Mouse (Mus musculus) midbrain, embryonic 13.5 days (tissue): ENCODE data around the gene C8g. TPM values are rescaled to one million over a fixed set of nuclear protein-coding genes. Genes with fewer than 3 reads are reported as not detected.

Experiments used
- ATAC-seq: fragments of 200-750 bp; cut with Nextera tagmentation; 2 replicates; pipeline ENCODE4 v1.8.0; 2017; ENCODE audit warnings: mild to moderate bottlenecking, moderate TSS enrichment, moderate library complexity
- H3K27ac ChIP-seq: fragments of 300-500 bp; sonication (generic); 2 replicates; pipeline ENCODE4 v1.5.1; 2015; ENCODE audit warnings: inconsistent platforms, mild to moderate bottlenecking, moderate library complexity
- H3K27me3 ChIP-seq: fragments of 300-500 bp; sonication (generic); 2 replicates; pipeline ENCODE4 v1.6.1; 2015; ENCODE audit warnings: mild to moderate bottlenecking, inconsistent platforms
- H3K36me3 ChIP-seq: fragments of 300-500 bp; sonication (generic); 2 replicates; pipeline ENCODE4 v1.6.1; 2015; ENCODE audit warnings: mild to moderate bottlenecking, inconsistent platforms
- H3K4me1 ChIP-seq: fragments of 300-500 bp; sonication (generic); replicated peaks from 2 replicates; pipeline ENCODE4 v1.6.1; 2015; ENCODE audit warnings: inconsistent platforms
- H3K4me2 ChIP-seq: fragments of 300-500 bp; sonication (generic); replicated peaks from 2 replicates; pipeline ENCODE4 v1.6.1; 2015; ENCODE audit warnings: moderate library complexity, mild to moderate bottlenecking, inconsistent platforms
- H3K4me3 ChIP-seq: fragments of 300-500 bp; sonication (generic); replicated peaks from 2 replicates; pipeline ENCODE4 v1.5.1; 2015; ENCODE audit warnings: mild to moderate bottlenecking, inconsistent platforms
- H3K9ac ChIP-seq: fragments of 300-500 bp; sonication (generic); replicated peaks from 2 replicates; pipeline ENCODE4 v1.6.1; 2015; ENCODE audit warnings: mild to moderate bottlenecking, inconsistent platforms
- H3K9me3 ChIP-seq: fragments of 300-500 bp; sonication (generic); 2 replicates; pipeline ENCODE4 v1.6.1; 2016; ENCODE audit warnings: mild to moderate bottlenecking, inconsistent platforms
- WGBS: fragments of 180-500 bp; shearing (Covaris S2); methylation state at CpG from one replicate; pipeline ENCODE4 v1.1.7; 2015; 5-methylcytosine and 5-hydroxymethylcytosine counted together
- polyA plus RNA-seq: library from polyadenylated mRNA; unstranded; fragments of >200 nt; fragmentation: Nextera tagmentation; extraction: Ambion mirVana; gene quantifications from 2 replicates; pipeline ENCODE4 v1.2.1, GENCODE M21; 2015

C8g gene
- polyA plus RNA-seq, 1 experiment from 2014 or later, result 5.6 TPM

- H3K36me3 ChIP-seq, result no peaks in the 10 kb centered on the region
- H3K4me2 ChIP-seq, result no peak overlapping the region
- WGBS, result 93% methylated on average over 8 of the region's 8 CpGs
Measured at GRCm38 (mm10) chr2:25477541-25477940, 24.0 kb downstream of the C8g start.

GRCm38 (mm10) chr2:25472550-25472949, 29.0 kb downstream of the C8g start:
- H3K9ac ChIP-seq, result no peak overlapping the region
- no peak overlapping the region for H3K4me3 ChIP-seq
- no peaks in the 10 kb centered on the region for H3K9me3 ChIP-seq
- no peaks in the 10 kb centered on the region for H3K36me3 ChIP-seq
- no peak overlapping the region for H3K27ac ChIP-seq
- H3K4me2 ChIP-seq, result no peak overlapping the region
- H3K4me1 ChIP-seq, result peaks cover 16% of the 10 kb centered on the region
- no peak for ATAC-seq
- WGBS, result 70% methylated on average over 2 of the region's 2 CpGs
- no peaks in the 10 kb centered on the region for H3K27me3 ChIP-seq

More at GRCm38 (mm10) chr2:25477541-25477940, 24.0 kb downstream of the C8g start:
- H3K9me3 ChIP-seq, result no peaks in the 10 kb centered on the region
- no peak overlapping the region for H3K27ac ChIP-seq
- no peak overlapping the region for H3K9ac ChIP-seq
- H3K4me1 ChIP-seq, result no peaks in the 10 kb centered on the region
- H3K4me3 ChIP-seq, result no peak overlapping the region
- no peak for ATAC-seq
- no peaks in the 10 kb centered on the region for H3K27me3 ChIP-seq

DNA sequence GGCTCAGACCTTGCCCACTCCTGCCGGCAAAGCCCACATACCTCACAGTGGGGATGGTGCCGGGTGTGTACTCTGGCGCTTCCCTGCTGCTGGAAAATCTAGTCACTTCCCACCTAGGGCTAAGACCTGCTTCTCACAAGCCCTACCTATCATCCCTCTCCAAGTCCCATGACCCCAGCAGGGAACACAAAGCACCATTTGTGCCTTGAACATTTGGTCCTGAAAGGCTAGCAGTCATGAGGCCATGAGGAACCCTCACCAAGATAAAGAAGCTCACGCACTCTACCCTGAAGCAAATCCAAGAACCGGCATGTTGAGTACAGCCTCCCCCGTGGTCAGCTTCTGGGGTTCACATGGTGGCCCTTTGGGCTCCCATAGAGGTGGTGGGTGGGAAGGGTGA, 31.6 kb downstream of the C8g start, which contains the start of gene Ptgds:
Gene Ptgds (minus strand): TSS at position 78 of the 400 bp plus-strand sequence.
- WGBS, result 71% methylated on average over 6 of the region's 6 CpGs
- Histone ChIP-seq H3K27ac (0 out of 2 replicates have a peak within 1 kb of the TSS, but pooled peaks have one; percentile 36), H3K4me3 (no peak within 1 kb of the TSS), H3K9ac (no peak within 1 kb of the TSS), H3K36me3 (no peaks in the 10 kb centered on the region), H3K27me3 (no peaks in the 10 kb centered on the region), H3K4me1 (peaks cover 35% of the 10 kb centered on the region), H3K4me2 (no peak within 1 kb of the TSS), H3K9me3 (no peaks in the 10 kb centered on the region)
- ATAC-seq, result no peak

DNA sequence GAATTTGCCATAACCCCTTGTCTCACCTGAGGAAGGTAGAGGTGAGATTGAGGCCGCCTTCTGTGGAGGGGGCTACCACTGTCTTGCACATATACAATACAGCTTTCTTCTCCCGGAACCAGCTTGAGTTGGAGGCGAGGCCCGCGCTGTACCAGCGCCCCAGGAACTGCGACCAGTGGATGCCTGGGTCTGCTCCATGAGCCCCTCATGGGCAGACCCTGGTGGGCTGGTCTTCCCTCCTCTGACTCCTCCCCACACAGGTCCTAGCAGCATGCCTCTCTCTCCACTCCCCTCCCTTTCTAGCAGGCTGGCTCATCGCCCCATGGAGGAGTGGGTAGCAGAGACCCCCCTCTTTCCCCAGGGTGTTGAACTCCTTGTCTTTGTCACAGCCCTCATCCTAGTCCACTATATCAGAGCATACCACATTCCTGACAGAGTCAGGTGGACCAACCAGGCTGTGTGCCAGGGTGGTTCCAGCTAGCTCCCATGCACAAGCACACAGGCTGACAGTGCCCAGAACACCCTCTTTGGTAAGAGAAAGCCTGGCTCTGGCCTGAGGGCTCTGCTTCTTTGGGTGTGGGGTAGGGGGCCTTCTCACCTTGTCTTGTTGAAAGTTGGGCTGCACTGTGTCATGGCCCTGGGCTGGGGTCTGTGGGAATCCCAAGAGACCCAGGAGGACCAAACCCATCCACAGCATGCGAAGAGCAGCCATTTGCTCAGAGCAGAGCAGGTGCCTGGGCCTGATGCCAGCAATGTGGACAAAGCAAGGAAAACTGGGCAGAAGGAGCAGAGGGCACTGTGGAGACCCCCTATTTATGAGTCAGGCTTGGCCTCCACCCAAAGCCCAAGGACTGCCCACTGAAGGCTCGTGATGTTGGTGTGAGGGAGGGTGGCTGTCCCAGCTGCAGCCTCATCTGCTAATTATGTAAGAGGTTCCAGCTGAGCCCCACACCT, 32.3 kb downstream of the C8g start:
- peaks cover 35% of the 10 kb centered on the region for H3K4me1 ChIP-seq
- H3K9me3 ChIP-seq, result no peaks in the 10 kb centered on the region
- peak; percentile 70 for ATAC-seq
- no peak overlapping the region for H3K4me3 ChIP-seq
- no peak overlapping the region for H3K9ac ChIP-seq
- H3K36me3 ChIP-seq, result no peaks in the 10 kb centered on the region
- H3K27ac ChIP-seq, result 0 out of 2 replicates have a peak overlapping the region, but pooled peaks have one; percentile 36
- no peak overlapping the region for H3K4me2 ChIP-seq
- 75% methylated on average over 10 of the region's 10 CpGs for WGBS
- H3K27me3 ChIP-seq, result no peaks in the 10 kb centered on the region

- 75% methylated on average over 14 of the region's 14 CpGs for WGBS
- no peak overlapping the region for H3K4me3 ChIP-seq
- H3K4me2 ChIP-seq, result no peak overlapping the region
- ATAC-seq, result no peak
- peaks cover 35% of the 10 kb centered on the region for H3K4me1 ChIP-seq
- no peak overlapping the region for H3K9ac ChIP-seq
- no peaks in the 10 kb centered on the region for H3K9me3 ChIP-seq
- no peak overlapping the region for H3K27ac ChIP-seq
- no peaks in the 10 kb centered on the region for H3K27me3 ChIP-seq
- no peaks in the 10 kb centered on the region for H3K36me3 ChIP-seq
Measured at GRCm38 (mm10) chr2:25467606-25468303, 33.8 kb downstream of the C8g start.

GRCm38 (mm10) chr2:25465816-25466635, 35.5 kb downstream of the C8g start:
- H3K27me3 ChIP-seq, result no peaks in the 10 kb centered on the region
- H3K4me1 ChIP-seq, result peaks cover 41% of the 10 kb centered on the region
- no peak overlapping the region for H3K4me3 ChIP-seq
- ATAC-seq, result no peak
- no peaks in the 10 kb centered on the region for H3K9me3 ChIP-seq
- H3K27ac ChIP-seq, result peak overlapping the region; percentile 56
- H3K4me2 ChIP-seq, result no peak overlapping the region
- no peaks in the 10 kb centered on the region for H3K36me3 ChIP-seq
- peak overlapping the region; percentile 25; the same call in 1 of the 2 replicates for H3K9ac ChIP-seq
- WGBS, result 39% methylated on average over 10 of the region's 10 CpGs

GRCm38 (mm10) chr2:25465256-25465655, 36.3 kb downstream of the C8g start:
- ATAC-seq, result no peak
- Histone ChIP-seq H3K27ac (no peak overlapping the region), H3K9ac (no peak overlapping the region), H3K4me2 (no peak overlapping the region), H3K4me1 (peaks cover 43% of the 10 kb centered on the region), H3K9me3 (no peaks in the 10 kb centered on the region), H3K4me3 (no peak overlapping the region), H3K27me3 (no peaks in the 10 kb centered on the region), H3K36me3 (no peaks in the 10 kb centered on the region)
- WGBS, result 87% methylated on average over 2 of the region's 2 CpGs

GRCm38 (mm10) chr2:25463630-25464029, 37.9 kb downstream of the C8g start:
- Histone ChIP-seq H3K27me3 (no peaks in the 10 kb centered on the region), H3K4me1 (peaks cover 48% of the 10 kb centered on the region), H3K9me3 (no peaks in the 10 kb centered on the region), H3K36me3 (peaks cover 10% of the 10 kb centered on the region), H3K27ac (no peak overlapping the region), H3K4me3 (no peak overlapping the region), H3K9ac (no peak overlapping the region), H3K4me2 (no peak overlapping the region)
- ATAC-seq, result no peak
- WGBS, result 93% methylated on average over 3 of the region's 3 CpGs

DNA sequence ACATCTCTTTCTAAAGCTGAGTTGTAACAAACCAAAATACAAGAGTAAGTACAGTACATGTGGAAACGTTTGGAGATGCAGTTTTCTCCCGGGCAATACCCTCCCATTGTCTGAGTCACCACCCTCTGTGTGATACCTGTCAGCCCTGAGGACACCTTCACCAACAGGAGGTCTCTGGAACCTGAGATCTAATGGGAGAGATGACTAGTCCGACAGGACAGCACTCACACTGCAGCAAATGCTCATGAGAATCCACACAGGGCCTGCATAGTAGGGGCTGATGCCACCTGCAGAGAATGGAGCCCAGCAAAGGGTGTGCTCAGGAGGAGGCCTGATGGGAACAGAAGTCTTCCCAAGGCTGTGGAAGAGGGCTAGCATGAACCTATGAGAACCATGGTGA, 40.1 kb downstream of the C8g start:
- peak; percentile 1; the same call in 1 of the 2 replicates for ATAC-seq

GRCm38 (mm10) chr2:25460551-25461309, 40.8 kb downstream of the C8g start, which contains the start of gene Paxx:
Paxx (minus strand) TSS chr2:25461094.
- Histone ChIP-seq H3K4me2 (peak within 1 kb of the TSS; percentile 94), H3K4me3 (peak within 1 kb of the TSS; percentile 72), H3K36me3 (peaks cover 23% of the 10 kb centered on the region), H3K9ac (peak within 1 kb of the TSS; percentile 83), H3K4me1 (peaks cover 30% of the 10 kb centered on the region), H3K27me3 (no peaks in the 10 kb centered on the region), H3K9me3 (no peaks in the 10 kb centered on the region), H3K27ac (peak within 1 kb of the TSS; percentile 96)
- WGBS, result under 1% methylated on average over 48 of the region's 48 CpGs
- ATAC-seq, result peak; percentile 88

More for the DNA sequence above, 40.1 kb downstream of the C8g start:
- H3K4me1 ChIP-seq, result peaks cover 37% of the 10 kb centered on the region
- H3K27me3 ChIP-seq, result no peaks in the 10 kb centered on the region
- H3K4me2 ChIP-seq, result peak overlapping the region; percentile 94
- no peaks in the 10 kb centered on the region for H3K9me3 ChIP-seq
- peaks cover 23% of the 10 kb centered on the region for H3K36me3 ChIP-seq
- WGBS, result 27% methylated on average over 3 of the region's 3 CpGs
- peak overlapping the region; percentile 72 for H3K4me3 ChIP-seq
- H3K9ac ChIP-seq, result peak overlapping the region; percentile 83
- H3K27ac ChIP-seq, result peak overlapping the region; percentile 96

DNA sequence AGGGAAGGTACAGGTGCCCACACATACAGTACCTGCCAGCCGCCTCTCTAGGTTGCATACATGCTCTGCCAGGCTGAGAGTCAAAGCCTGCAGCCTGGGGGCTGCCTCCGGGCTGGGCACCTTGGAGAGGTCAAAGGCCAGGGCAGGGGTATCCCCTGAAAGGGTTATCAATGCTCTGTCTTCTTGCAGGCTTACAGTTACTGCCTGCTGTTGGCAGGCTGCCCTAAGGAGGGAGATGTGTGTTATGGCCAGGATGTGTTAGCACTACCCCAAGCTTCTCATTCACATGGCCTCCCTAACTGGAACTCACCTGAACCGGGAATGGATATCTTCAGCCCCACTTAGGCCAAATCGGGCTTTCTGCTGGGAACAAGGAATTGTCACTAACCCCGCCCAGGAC, 41.4 kb downstream of the C8g start:
- Histone ChIP-seq H3K4me2 (peak overlapping the region; percentile 94), H3K9me3 (no peaks in the 10 kb centered on the region), H3K27ac (peak overlapping the region; percentile 96), H3K9ac (peak overlapping the region; percentile 83), H3K27me3 (no peaks in the 10 kb centered on the region), H3K4me1 (peaks cover 26% of the 10 kb centered on the region), H3K4me3 (peak overlapping the region; percentile 72), H3K36me3 (peaks cover 23% of the 10 kb centered on the region)
- 33% methylated on average over 5 of the region's 5 CpGs for WGBS
- ATAC-seq, result peak; percentile 29; the same call in 1 of the 2 replicates
